Mouse (Mus musculus) common myeloid progenitor, adult 5-6 weeks (primary cell): ENCODE data around the gene Snx21. TPM values are rescaled to one million over a fixed set of nuclear protein-coding genes. Genes with fewer than 3 reads are reported as not detected.

Source experiments
- ATAC-seq: replicated peaks from 2 replicates; pipeline ENCODE4 v1.8.0; 2016; ENCODE audit warnings: low read depth, mild to moderate bottlenecking, moderate TSS enrichment, inconsistent platforms; ENCODE audit not compliant: poor library complexity, severe bottlenecking
- total RNA-seq: library from RNA; stranded (forward); fragments of 200-1000, 187-1606 nt; gene quantifications from 2 replicates; pipeline ENCODE4 v1.2.3, GENCODE M21; 2017

Snx21 gene
- total RNA-seq, result 0.23 TPM in 1 of 2 replicates, not detected in the other

GRCm38 (mm10) chr2:164785481-164786387 is at the start of gene Snx21:
Gene Snx21, plus strand, starts transcription at chr2:164785823.
- peak; percentile 42 for ATAC-seq

- no peak for ATAC-seq
Measured at GRCm38 (mm10) chr2:164737377-164738090, 48.1 kb upstream of the Snx21 start.

- no peak for ATAC-seq
Measured at GRCm38 (mm10) chr2:164739876-164740275, 45.7 kb upstream of the Snx21 start.

DNA sequence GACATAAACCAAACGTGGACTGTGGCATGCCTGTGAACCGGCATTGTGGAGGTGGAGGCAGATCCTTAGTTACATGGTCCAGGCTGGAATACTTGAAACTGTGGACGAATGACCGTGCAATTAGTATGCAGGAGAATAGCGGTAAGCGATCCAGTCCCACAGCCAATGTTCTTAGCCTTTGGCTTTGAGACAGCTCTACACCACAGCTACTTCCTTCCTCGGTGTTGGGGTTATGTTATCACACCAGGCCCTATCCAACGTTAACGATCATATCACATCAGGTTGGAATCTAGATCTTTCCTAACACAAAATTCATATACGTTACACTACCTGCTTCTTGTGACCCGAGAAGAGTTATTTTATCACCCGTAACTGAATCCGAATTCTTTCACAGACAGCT is 40.6 kb upstream of the Snx21 start:
- peak; percentile 58 for ATAC-seq

GRCm38 (mm10) chr2:164745843-164746479 is 39.7 kb upstream of the Snx21 start, which contains the start of the genes Wfdc3 and Dnttip1:
Gene Wfdc3, minus strand, starts transcription at chr2:164745931.
Gene Dnttip1, plus strand, starts transcription at chr2:164745983.
- ATAC-seq, result peak; percentile 82

DNA sequence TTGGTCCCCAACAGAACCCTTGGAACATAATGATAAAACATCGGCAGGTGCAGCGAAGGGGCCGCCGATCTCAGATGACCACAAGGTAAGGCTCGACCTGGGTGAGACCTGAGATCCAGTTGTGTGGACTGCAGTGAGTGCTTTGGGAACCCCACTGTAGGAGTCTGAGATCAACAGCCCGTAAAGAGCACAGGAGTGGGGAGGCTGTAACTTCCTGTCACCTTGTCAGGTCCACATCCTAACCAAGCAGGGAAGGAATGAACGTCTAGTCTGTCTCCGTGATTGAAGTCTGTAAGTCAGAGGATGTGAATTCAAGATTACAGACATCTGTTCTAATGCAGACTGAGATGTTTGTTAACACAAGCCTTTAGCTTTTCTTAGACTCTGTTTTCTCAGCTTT is 38.9 kb upstream of the Snx21 start:
- 0 out of 2 replicates have a peak, but pooled peaks have one; percentile 7 for ATAC-seq

GRCm38 (mm10) chr2:164748191-164748590 is 37.4 kb upstream of the Snx21 start:
- no peak for ATAC-seq

- no peak for ATAC-seq
Measured at GRCm38 (mm10) chr2:164748991-164749390, 36.6 kb upstream of the Snx21 start.

DNA sequence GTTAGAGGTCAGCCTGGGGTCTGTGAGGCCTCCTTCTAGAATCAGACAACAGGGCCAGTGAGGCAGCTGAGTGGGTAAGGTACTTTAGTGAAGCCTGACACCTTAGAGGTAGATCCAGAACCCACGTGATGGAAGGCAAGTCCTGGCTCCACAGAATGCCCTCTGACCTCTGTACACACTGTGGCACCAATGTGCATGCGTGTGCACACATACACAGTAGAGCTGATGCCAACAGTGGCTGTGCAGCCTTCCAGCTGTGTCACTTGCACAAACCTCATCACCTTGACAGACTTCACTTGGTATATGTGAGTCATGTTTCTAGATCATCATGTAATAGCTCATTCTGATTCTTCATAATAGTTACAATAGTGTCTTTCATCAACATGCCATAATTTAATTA is 33.2 kb upstream of the Snx21 start:
- ATAC-seq, result no peak

DNA sequence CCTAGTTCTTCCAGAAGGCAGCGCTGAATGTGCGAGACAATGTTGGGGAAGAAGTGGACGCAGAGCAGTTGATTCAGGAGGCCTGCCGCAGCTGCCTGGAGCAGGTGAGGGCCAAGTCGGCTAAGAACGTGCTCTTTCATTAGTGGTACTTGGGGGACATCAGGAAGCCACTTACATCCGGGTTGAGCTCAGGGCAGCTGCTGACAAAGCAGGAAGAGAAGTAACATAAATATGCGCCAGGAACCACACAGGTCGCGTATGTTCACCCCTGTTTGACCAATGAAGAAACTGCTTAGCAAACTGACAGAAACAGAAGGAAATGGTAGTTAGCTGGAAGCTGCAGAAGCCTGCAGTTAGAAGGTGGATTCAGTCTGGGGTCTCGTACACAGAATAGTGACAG is 31.5 kb upstream of the Snx21 start:
- ATAC-seq, result peak; percentile 47; the same call in 1 of the 2 replicates

GRCm38 (mm10) chr2:164754800-164755199 is 30.8 kb upstream of the Snx21 start:
- ATAC-seq, result no peak

DNA sequence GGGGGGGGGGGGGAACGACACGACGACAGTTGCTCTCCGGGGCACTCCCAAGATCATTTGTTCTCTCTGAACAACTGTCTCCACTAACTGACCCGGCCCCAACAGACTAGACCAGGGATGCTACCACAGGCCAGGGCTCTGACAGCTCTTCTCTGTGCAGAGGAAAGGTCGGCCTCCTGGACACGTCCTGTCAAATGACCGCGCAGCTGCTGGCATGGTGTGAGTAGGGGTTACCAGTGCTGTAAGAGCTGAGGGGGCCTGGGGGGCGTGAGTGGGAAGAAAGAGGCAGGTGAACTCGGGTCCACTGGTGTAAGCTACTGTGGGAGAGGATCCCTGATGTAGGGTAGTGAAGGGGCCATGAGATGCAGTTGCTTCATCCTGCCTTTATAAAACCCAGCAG is 27.8 kb upstream of the Snx21 start:
- no peak for ATAC-seq

DNA sequence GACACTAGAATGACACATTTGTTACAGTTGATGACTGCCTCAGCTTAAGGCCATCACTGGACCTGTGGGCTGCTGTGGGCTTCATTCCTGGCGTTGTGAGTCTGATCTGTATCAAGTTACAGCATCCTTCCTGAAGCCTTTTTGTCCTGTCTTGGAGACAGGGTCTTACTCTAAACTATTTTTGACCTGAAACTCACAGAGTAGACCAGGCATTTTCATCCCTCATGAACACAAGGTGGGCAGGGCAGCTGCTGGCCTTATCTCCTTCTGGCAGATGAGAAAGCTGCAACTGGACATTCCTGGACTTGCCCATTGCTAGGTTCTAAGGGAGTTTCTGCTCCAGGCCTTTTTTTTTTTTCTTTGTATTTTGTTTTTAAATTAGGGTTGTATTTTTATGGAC is 26.9 kb upstream of the Snx21 start:
- no peak for ATAC-seq

DNA sequence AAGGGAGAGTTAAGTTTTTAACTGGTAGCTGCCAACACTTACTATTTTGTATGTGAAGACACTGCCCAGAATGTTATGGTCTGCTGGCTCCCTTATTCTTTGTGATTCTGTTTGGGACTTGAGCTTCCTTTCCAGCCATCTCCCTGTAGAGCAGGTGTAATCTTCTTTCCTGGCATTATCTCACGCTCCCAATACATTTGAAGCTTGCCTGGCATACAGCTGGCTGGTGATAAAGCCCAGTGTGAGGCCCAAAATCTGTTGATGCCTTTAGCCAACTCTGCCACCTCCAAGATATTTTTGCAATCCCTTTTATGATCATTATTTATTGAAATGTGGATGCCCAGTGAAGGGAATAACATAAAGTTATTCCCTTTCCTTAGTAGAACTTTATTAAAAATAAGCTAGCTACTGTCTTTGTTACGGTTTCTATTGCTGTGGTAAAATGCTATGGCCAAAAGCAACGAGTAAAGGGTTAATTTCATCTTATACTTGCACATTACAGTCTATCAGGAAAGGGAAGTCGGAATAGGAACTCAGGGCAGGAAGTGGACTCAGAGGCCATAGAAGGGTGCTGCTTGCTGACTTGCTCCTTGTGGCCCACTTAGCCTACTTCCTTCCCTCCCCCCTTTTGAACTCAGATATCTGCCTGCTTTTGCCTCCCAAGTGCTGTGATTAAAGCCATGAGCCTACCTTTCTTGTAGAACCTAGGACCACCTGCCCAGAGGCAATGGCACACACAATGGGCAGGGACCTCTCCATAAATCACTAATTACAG is 25.4 kb upstream of the Snx21 start:
- ATAC-seq, result no peak

GRCm38 (mm10) chr2:164761502-164761901 is 24.1 kb upstream of the Snx21 start:
- peak; percentile 53; the same call in 1 of the 2 replicates for ATAC-seq

- ATAC-seq, result no peak
Measured at GRCm38 (mm10) chr2:164761971-164762370, 23.7 kb upstream of the Snx21 start.

DNA sequence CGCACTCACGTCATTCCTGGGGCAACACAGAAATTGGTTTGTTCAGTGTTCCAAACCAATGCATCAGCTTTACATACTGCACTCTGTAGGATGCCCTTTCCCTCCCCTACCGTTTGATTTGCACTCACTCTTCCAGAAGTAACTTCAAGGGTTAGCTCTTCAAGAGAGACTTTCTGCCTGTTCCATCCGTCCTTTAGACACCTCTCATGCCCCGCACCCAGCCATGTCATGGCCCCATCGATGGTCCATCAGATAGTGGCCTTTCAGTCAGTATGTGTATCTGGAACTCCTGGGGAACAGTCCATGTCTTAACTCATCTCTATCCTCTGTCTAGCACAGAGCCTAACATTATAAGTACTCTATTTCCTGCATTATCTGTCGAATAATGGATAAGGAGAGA is 23.0 kb upstream of the Snx21 start:
- no peak for ATAC-seq

- no peak for ATAC-seq
Measured at GRCm38 (mm10) chr2:164765841-164766240, 19.8 kb upstream of the Snx21 start.

- no peak for ATAC-seq
Measured at GRCm38 (mm10) chr2:164767812-164768540, 17.6 kb upstream of the Snx21 start.
